Mouse (Mus musculus): ENCODE measurements at regions not wholly inside any gene's neighbourhood (a gene's known extent, or its start where the extent isn't known, plus 50 kb on each side); places are given as distances from the start of the nearest gene placed in this dataset.

DNA sequence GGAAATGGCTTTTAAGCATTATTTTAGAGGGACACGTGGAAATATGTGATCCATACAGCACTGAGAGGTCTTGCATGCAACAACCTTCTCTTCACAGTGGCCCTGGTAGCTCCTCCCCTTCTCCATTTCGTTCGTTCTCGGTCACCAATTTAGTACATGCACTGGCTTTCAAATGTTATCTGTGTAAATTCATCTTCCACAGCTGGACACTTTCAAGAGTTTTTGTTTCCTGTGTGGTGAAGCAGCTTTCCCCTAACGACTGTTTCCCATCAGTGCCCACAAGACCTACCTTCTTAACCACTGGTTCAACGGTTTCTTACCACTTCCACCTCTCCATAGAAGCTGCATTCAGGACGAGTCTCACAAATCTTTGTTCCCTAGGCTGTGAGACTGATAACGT, 368.8 kb downstream of the Ptprc start:
- H3K9me3 ChIP-seq, result no peaks in the 10 kb centered on the region
- H3K4me1 ChIP-seq (replicated peaks), result no peaks in the 10 kb centered on the region
- H3K27me3 ChIP-seq, result no peaks in the 10 kb centered on the region
- H3K27ac ChIP-seq, result no peak overlapping the region
- no peak overlapping the region for H3K9ac ChIP-seq (replicated peaks)
- no peaks in the 10 kb centered on the region for H3K36me3 ChIP-seq
- ATAC-seq, result no peak
- no peak overlapping the region for H3K4me2 ChIP-seq (replicated peaks)
- H3K4me3 ChIP-seq (replicated peaks), result no peak overlapping the region
- WGBS, result 77% methylated on average over 8 of the region's 8 CpGs

DNA sequence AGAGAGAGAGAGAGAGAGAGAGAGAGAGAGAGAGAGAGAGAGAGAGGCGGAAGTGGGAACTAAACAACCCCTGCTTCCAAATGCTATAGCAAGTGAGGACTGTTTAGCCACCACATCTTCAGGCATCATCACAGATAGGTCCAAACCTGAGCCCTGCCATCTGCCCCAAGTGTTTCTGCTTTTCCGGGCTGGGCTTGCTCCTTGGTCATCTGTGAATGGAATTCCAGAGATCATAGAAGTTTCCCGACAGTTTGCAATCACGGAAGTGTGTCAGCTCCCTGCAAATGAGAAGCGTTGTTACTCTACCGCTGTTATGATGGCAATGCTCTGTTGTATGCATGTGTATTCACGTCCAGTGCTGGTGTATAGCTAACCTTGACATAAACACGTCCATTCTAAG, 369.3 kb downstream of the Ptprc start:
- 90% methylated on average over 8 of the region's 8 CpGs for WGBS
- Histone ChIP-seq H3K36me3 (no peaks in the 10 kb centered on the region), H3K4me3 (replicated peaks) (no peak overlapping the region), H3K9me3 (no peaks in the 10 kb centered on the region), H3K27ac (no peak overlapping the region), H3K4me2 (replicated peaks) (no peak overlapping the region), H3K27me3 (no peaks in the 10 kb centered on the region), H3K4me1 (replicated peaks) (no peaks in the 10 kb centered on the region), H3K9ac (replicated peaks) (no peak overlapping the region)
- ATAC-seq, result no peak

DNA sequence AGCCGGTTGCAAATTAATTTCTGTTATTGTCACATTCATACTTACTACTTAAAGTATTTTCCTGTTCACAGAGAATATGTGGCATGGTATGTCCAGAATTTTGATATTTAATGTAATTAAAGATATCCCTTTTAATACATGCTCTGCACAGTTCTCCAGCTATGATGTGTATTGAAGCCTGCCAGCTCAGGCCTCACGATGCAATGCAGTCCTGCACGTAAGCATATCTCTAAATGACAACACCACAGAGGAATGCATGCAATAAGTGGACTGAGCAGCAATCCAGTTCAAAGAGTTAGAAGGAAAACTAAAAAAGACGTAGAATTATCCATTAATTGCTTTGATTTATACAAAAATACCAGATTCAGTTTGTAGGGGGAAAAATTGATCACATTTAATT, 373.4 kb downstream of the Ptprc start:
- Histone ChIP-seq H3K4me2 (replicated peaks) (no peak overlapping the region), H3K4me3 (replicated peaks) (no peak overlapping the region), H3K27ac (no peak overlapping the region), H3K9ac (replicated peaks) (no peak overlapping the region), H3K9me3 (no peaks in the 10 kb centered on the region), H3K4me1 (replicated peaks) (no peaks in the 10 kb centered on the region), H3K36me3 (no peaks in the 10 kb centered on the region), H3K27me3 (no peaks in the 10 kb centered on the region)
- WGBS, result 90% methylated on average over 4 of the region's 4 CpGs
- ATAC-seq, result no peak

DNA sequence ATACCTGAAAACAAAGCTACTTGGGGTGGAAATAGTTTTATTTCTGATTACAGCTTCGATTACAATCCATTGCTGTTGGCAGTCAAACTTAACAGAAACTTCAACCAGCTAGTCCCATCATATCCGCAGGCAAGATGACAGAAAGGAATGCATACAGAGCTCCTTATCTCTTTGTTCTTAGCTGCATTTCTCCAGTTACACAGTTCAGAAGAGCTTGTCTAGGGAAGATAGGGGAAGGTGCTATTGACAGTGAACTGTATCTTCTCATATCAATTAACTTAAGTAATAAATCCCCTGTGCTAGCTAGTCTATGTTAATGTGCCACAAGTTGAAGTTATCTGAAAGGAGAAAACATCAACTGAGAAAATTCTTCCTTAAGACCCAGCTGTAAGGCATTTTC, 374.8 kb downstream of the Ptprc start:
- WGBS, result 82% methylated on average over 2 of the region's 2 CpGs
- H3K4me3 ChIP-seq (replicated peaks), result no peak overlapping the region
- no peaks in the 10 kb centered on the region for H3K9me3 ChIP-seq
- no peaks in the 10 kb centered on the region for H3K36me3 ChIP-seq
- no peak overlapping the region for H3K9ac ChIP-seq (replicated peaks)
- no peak for ATAC-seq
- no peak overlapping the region for H3K4me2 ChIP-seq (replicated peaks)
- no peaks in the 10 kb centered on the region for H3K4me1 ChIP-seq (replicated peaks)
- no peaks in the 10 kb centered on the region for H3K27me3 ChIP-seq
- no peak overlapping the region for H3K27ac ChIP-seq

DNA sequence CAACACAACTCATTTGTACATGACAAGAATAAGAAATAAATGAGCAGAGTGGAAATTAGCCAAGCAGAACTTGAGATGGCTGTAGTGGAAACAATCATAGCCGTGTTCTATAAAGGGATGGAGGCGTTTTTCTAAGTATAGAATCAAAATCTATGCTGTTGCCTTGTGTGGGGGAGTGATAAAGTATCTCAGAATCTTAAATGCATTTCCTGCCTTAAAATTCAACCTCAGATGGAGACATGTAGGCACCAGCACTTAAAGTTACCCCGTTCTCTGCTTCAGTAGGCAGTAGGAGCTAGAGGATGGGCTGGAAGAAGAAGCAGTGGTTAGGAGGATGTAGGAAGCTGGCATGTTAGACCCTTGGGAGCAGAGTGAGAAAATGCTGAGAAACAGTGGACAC, 386.7 kb downstream of the Ptprc start:
- no peaks in the 10 kb centered on the region for H3K9me3 ChIP-seq
- no peak overlapping the region for H3K4me2 ChIP-seq (replicated peaks)
- 91% methylated on average over 3 of the region's 3 CpGs for WGBS
- no peaks in the 10 kb centered on the region for H3K27me3 ChIP-seq
- no peak overlapping the region for H3K9ac ChIP-seq (replicated peaks)
- no peaks in the 10 kb centered on the region for H3K4me1 ChIP-seq (replicated peaks)
- H3K27ac ChIP-seq, result no peak overlapping the region
- no peak for ATAC-seq
- H3K36me3 ChIP-seq, result no peaks in the 10 kb centered on the region
- no peak overlapping the region for H3K4me3 ChIP-seq (replicated peaks)

DNA sequence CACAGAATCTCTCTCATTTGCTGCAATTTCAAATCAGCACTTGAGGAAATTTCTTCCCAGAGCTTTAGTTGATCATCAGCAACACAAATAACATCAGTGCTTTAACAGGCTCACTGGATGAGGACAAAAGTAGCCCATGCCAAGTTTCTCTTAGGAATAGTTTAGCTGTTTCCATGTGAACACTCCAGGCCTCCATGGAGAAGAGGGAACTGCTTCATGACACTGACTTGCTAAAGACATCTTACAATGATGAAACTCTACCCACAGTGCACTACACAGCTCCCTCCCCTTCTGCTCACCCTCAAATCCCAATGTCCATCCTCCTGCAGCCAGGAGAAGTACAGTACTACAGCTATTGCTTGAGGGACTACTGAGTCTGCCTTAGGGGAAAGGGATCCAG, 388.9 kb downstream of the Ptprc start:
- Histone ChIP-seq H3K9ac (replicated peaks) (no peak overlapping the region), H3K27ac (no peak overlapping the region), H3K36me3 (no peaks in the 10 kb centered on the region), H3K9me3 (no peaks in the 10 kb centered on the region), H3K4me3 (replicated peaks) (no peak overlapping the region), H3K27me3 (no peaks in the 10 kb centered on the region), H3K4me2 (replicated peaks) (no peak overlapping the region), H3K4me1 (replicated peaks) (no peaks in the 10 kb centered on the region)
- no peak for ATAC-seq

DNA sequence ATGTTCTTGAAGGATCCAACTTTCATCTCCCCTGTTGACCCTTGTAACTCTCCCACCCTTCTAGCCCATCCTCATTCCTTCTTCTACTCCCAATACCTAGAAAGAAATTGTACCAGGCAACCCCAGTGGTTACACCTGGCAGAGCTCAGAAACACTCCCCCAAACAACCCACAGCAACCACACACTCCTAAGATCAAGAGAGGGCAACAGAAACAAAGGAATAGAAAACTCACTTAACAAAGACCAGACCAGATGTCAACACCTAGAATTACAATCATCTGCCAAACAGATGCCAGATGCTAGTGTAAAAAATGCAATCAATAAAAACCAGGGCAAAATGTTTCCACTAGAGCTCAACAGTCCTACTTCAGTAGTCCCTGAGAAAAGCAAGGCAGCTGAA, 400.9 kb downstream of the Ptprc start:
- Histone ChIP-seq H3K4me2 (replicated peaks) (no peak overlapping the region), H3K4me3 (replicated peaks) (no peak overlapping the region), H3K4me1 (replicated peaks) (no peaks in the 10 kb centered on the region), H3K9me3 (0 out of 2 replicates have a peak, but pooled peaks cover 3% of the 10 kb centered on the region), H3K27me3 (no peaks in the 10 kb centered on the region), H3K27ac (no peak overlapping the region), H3K36me3 (no peaks in the 10 kb centered on the region), H3K9ac (replicated peaks) (no peak overlapping the region)
- no peak for ATAC-seq

DNA sequence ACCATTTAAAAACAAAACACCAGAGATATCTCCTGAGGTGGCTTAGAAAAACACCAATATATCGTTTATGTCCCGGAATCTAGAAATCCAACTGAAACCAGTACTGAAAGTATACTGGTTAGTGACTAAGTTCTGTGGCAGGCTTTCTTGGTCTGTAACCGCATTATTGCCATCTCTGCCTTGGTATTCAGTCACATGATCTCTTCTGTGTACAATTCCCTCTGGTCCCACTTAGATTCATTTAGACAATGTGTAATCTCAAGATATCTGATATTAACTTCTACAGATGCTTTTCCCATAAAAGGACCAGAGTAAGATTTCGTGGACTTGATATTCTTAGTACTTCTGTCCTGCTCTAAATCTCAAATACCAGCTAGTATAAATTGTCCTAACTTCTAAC, 414.7 kb downstream of the Ptprc start:
- Histone ChIP-seq H3K36me3 (no peaks in the 10 kb centered on the region), H3K27me3 (no peaks in the 10 kb centered on the region), H3K9me3 (no peaks in the 10 kb centered on the region)

DNA sequence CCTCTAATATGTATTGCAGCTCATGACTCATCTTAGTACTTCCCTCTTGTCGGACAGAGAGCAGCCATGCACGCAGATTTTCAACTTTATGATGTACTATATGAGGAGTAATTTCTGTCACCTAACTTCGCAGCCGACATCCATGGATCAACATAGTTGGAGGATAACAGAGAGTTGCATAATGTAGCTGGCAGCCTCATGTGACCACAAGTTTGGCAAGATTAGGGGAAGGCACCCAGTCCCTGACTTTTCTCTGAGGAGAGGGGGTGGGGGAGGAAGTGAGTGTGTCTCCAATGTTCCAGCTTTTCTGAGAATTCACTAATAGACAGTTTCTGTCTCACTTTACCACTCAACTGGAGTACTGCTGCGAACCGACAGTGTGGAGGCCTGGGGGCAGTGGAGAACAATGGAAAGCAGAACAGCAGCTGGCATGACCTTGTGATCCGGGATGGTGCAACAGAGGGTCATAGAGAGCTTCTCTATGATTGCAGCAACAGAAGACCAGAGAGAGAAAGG, 424.0 kb downstream of the Ptprc start:
- no peaks in the 10 kb centered on the region for H3K36me3 ChIP-seq
- 80% methylated on average over 7 of the region's 7 CpGs for WGBS

More for the DNA sequence above, 414.7 kb downstream of the Ptprc start:
- no peak for ATAC-seq
- Histone ChIP-seq H3K4me1 (replicated peaks) (no peaks in the 10 kb centered on the region), H3K4me3 (replicated peaks) (no peak overlapping the region), H3K4me2 (replicated peaks) (no peak overlapping the region), H3K9ac (replicated peaks) (no peak overlapping the region), H3K27ac (no peak overlapping the region)
- WGBS, result 92% methylated on average over 4 of the region's 4 CpGs

DNA sequence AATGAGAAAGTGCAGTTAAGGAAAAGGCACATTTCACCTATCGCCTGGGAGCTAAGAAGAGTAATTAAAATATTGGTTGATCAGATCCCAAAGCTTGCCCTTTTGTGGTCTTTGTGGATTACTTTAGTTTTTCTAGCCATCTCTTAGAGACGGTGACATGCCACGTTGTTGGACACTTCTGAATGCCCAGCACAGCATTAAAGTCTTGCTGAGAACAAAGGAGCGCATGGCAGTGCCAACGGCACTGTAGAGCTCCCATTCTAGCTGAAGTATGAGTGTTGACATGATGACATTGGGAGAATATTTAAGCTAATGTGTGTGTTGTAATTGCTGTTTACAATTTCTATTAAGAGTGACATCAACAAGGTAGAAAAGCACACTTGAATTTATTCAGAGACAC, 424.6 kb downstream of the Ptprc start:
- Histone ChIP-seq H3K36me3 (no peaks in the 10 kb centered on the region), H3K9ac (replicated peaks) (no peak overlapping the region), H3K4me2 (replicated peaks) (no peak overlapping the region), H3K4me3 (replicated peaks) (no peak overlapping the region), H3K27ac (no peak overlapping the region), H3K27me3 (no peaks in the 10 kb centered on the region), H3K4me1 (replicated peaks) (no peaks in the 10 kb centered on the region), H3K9me3 (no peaks in the 10 kb centered on the region)
- WGBS, result 78% methylated on average over 5 of the region's 5 CpGs
- no peak for ATAC-seq

More for the DNA sequence above, 424.0 kb downstream of the Ptprc start:
- Histone ChIP-seq H3K4me1 (replicated peaks) (no peaks in the 10 kb centered on the region), H3K27me3 (no peaks in the 10 kb centered on the region), H3K4me2 (replicated peaks) (no peak overlapping the region), H3K4me3 (replicated peaks) (no peak overlapping the region), H3K9me3 (no peaks in the 10 kb centered on the region), H3K9ac (replicated peaks) (no peak overlapping the region), H3K27ac (no peak overlapping the region)
- no peak for ATAC-seq

DNA sequence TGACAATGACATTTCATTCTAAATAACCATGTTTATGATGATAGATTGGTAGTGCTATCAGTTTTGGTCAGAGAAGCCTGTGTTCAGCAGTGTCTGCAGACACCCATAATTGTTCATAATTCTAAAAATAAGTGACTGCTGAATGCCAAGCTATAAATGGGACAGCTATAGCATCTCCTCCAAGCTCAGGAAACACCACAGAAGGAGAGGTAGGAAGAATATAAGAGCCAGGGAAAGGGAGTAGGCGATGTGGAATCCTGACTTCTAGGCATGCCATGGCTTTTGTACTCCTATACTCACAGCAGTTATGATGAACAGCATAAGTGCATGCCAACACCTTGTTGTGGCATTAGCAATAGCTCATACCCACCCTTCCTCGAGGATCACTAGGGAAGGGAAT, 429.4 kb downstream of the Ptprc start:
- Histone ChIP-seq H3K4me1 (replicated peaks) (no peaks in the 10 kb centered on the region), H3K27me3 (no peaks in the 10 kb centered on the region), H3K27ac (no peak overlapping the region), H3K9me3 (no peaks in the 10 kb centered on the region), H3K9ac (replicated peaks) (no peak overlapping the region), H3K4me3 (replicated peaks) (no peak overlapping the region), H3K36me3 (no peaks in the 10 kb centered on the region), H3K4me2 (replicated peaks) (no peak overlapping the region)
- ATAC-seq, result no peak
- WGBS, result 74% methylated on average over 2 of the region's 2 CpGs

DNA sequence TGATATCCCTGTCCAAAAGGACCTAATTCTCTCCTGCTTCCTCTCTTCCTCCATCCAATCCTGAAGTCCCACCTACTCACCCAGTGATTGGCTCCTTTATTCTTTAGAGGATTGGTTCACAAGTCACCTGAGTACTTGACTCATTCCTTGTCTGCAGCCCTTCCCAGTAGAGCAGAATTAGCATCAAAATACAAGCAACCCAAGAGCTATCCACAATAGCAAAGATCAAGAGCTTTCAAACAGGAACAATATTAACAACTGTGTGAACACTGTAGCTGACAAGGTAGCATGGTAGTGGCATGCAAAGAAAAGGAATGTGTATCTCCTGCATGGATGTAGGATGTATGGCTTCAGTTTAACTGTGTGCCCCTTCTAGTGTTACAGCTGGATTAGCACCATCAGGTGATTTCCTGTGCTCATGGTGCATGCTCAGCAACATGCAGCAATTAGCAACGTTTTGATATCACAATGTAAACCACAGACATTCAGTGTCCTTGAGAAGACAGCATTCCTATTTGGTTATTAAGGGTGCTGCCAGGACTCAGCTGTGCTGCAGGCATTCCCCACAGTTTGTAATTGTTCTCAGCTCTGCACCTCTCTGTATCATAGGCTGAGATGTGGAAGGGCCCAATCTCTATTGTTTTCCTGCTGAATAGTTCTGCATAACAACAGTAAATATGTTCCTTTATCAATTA, 437.2 kb downstream of the Ptprc start:
- Histone ChIP-seq H3K4me3 (replicated peaks) (no peak overlapping the region), H3K27ac (no peak overlapping the region), H3K36me3 (no peaks in the 10 kb centered on the region), H3K9ac (replicated peaks) (no peak overlapping the region), H3K9me3 (no peaks in the 10 kb centered on the region), H3K27me3 (no peaks in the 10 kb centered on the region), H3K4me1 (replicated peaks) (no peaks in the 10 kb centered on the region), H3K4me2 (replicated peaks) (no peak overlapping the region)
- no peak for ATAC-seq
- 14% methylated on average over 1 of the region's 1 CpGs for WGBS

DNA sequence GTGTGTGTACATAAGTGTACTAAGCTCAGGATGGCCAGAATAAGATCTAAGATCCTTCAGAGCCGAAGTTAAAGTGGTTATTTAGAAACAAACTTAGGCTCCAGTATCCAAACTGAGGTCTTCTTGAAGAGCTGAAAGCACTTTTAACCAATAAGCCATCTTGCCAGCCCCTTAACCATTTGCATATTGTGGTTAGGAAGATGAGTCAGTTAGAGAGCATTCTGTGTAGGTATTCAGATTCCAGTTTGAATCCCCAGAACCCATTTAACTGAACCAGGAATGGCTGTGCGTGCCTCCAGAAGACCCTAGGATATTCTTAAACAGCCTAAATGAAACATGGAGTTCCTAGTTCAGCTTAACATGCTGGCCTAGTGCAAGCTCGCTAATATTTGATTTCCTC, 471.6 kb downstream of the Ptprc start:
- ATAC-seq, result no peak
- Histone ChIP-seq H3K9ac (replicated peaks) (no peak overlapping the region), H3K27ac (no peak overlapping the region), H3K27me3 (no peaks in the 10 kb centered on the region), H3K4me3 (replicated peaks) (no peak overlapping the region), H3K9me3 (no peaks in the 10 kb centered on the region), H3K36me3 (no peaks in the 10 kb centered on the region), H3K4me1 (replicated peaks) (no peaks in the 10 kb centered on the region), H3K4me2 (replicated peaks) (no peak overlapping the region)
- WGBS, result 91% methylated on average over 3 of the region's 3 CpGs
